Mouse (Mus musculus) stomach, postnatal 0 days (tissue): ENCODE results near the gene Otud7a.

ENCODE experiments used
- CTCF ChIP-seq: IDR thresholded peaks from 2 replicates; pipeline ENCODE4 v1.5.1; 2016; ENCODE audit warnings: antibody characterized with exemption, low read depth, mild to moderate bottlenecking, moderate library complexity
- EP300 ChIP-seq: optimal IDR thresholded peaks from 2 replicates; pipeline ENCODE3; 2016; ENCODE audit warnings: antibody characterized with exemption

DNA sequence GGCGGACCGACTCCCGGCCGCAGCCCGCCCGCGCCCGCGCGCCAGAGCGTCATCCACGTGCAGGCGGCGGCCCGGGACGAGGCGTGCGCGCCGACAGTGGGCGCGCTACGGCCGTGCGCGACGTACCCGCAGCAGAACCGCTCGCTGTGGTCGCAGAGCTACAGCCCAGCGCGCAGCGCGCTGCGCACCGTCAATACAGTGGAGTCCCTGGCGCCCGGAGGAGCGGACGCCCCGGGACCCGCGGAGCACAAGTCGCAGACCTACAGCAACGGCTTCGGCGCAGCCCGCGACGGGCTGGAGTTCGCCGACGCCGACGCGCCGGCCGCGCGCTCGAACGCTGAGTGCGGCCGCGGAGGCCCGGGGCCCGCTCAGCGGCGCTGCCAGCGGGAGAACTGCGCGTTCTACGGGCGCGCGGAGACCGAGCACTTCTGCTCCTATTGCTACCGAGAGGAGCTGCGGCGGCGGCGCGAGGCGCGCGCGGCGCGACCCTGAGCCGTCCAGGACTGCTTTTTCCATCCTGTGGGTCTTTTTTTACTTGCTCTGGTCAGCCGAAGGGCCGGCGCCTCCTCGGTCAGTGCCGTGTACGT, 313.8 kb downstream of the Otud7a start:
- no peak for TF ChIP-seq CTCF
- no peak for TF ChIP-seq EP300
